Mouse (Mus musculus) mouse trophoblast stem cell (cell line): ENCODE measurements around the gene Hectd2.

Experiments used
- in situ Hi-C, 2 experiments: fragments of 300-500 bp; cut with MseI, MboI; formaldehyde crosslinking; loops; 2 replicates in 1 of 2; 3 replicates in 1 of 2; pipeline ENCODE4 v1.15.1; 2025

Gene Hectd2

GRCm38 (mm10) chr19:36646132-36646828, 91.8 kb downstream of the Hectd2 start:
- in situ Hi-C loops = no loop called here

GRCm38 (mm10) chr19:36652686-36653085, 98.2 kb downstream of the Hectd2 start:
- in situ Hi-C loops = no loop called here

GRCm38 (mm10) chr19:36662734-36663133, 108.3 kb downstream of the Hectd2 start:
- in situ Hi-C loops = no loop called here

GRCm38 (mm10) chr19:36663918-36664317, 109.5 kb downstream of the Hectd2 start:
- in situ Hi-C loops = no loop called here

- in situ Hi-C loops = no loop called here
Measured at GRCm38 (mm10) chr19:36664417-36664816, 110.0 kb downstream of the Hectd2 start.

GRCm38 (mm10) chr19:36665206-36665605, 110.8 kb downstream of the Hectd2 start:
- in situ Hi-C loops = no loop called here

GRCm38 (mm10) chr19:36665641-36666040, 111.2 kb downstream of the Hectd2 start:
- in situ Hi-C loops = no loop called here

GRCm38 (mm10) chr19:36666471-36666870, 112.0 kb downstream of the Hectd2 start:
- in situ Hi-C loops = no loop called here

- in situ Hi-C loops = no loop called here
Measured at GRCm38 (mm10) chr19:36667368-36667767, 112.9 kb downstream of the Hectd2 start.

- in situ Hi-C loops = no loop called here
Measured at GRCm38 (mm10) chr19:36668098-36668497, 113.7 kb downstream of the Hectd2 start.

GRCm38 (mm10) chr19:36668881-36669639, 114.6 kb downstream of the Hectd2 start:
- in situ Hi-C loops = no loop called here

- in situ Hi-C loops = no loop called here
Measured at GRCm38 (mm10) chr19:36669720-36670451, 115.4 kb downstream of the Hectd2 start.
